Mouse (Mus musculus): ENCODE results near the gene Junb. TPM values are rescaled to one million over a fixed set of nuclear protein-coding genes. Genes with fewer than 3 reads are reported as not detected.

Junb gene
- polyA plus RNA-seq, 1 experiment, result 37.2 TPM

DNA sequence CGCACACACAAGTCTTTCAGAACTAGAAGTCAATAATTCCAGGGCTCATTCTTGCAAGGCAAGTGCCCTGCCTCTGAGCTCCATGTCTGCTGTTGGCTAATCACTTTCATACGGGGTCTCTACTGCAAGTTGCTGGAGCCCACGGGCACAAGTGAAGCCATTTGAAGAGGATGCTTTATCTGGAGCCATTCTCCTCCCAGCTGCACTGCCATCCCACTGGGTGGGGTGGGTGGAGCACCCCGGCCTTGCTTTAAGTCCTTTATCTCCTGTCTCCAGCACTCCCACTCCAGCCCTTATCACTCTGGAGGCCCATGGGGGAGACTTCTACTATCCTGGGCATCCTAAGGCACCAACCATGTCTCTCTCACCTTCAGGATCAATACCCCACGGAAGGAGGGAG is 7.6 kb downstream of the Junb start:
- no peak for DNase-seq (ENCODE audit: low read depth)

DNA sequence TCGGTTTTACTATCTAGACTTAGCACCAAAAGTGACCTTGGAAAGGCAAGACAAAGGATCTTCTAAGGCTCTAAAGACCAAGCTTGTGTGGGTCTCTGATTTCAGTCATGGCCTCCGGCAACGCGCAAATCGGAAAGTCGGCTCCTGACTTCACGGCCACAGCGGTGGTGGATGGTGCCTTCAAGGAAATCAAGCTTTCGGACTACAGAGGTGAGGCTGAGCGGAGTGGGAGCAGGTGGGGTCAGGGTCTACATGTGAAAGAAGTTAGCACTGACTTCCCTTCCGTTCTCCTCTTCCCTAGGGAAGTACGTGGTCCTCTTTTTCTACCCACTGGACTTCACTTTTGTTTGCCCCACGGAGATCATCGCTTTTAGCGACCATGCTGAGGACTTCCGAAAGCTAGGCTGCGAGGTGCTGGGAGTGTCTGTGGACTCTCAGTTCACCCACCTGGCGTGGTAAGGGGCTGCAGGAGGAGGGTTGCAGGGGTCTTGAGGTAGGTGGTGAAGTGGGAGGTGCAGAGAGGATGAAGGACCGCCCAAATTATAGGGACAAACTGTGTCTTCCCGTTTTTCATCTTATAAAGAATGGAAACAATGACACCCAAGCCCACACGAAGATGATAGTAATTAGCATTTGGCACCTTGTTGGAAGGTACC is 8.3 kb downstream of the Junb start:
- no peak for DNase-seq (ENCODE audit: low read depth)

DNA sequence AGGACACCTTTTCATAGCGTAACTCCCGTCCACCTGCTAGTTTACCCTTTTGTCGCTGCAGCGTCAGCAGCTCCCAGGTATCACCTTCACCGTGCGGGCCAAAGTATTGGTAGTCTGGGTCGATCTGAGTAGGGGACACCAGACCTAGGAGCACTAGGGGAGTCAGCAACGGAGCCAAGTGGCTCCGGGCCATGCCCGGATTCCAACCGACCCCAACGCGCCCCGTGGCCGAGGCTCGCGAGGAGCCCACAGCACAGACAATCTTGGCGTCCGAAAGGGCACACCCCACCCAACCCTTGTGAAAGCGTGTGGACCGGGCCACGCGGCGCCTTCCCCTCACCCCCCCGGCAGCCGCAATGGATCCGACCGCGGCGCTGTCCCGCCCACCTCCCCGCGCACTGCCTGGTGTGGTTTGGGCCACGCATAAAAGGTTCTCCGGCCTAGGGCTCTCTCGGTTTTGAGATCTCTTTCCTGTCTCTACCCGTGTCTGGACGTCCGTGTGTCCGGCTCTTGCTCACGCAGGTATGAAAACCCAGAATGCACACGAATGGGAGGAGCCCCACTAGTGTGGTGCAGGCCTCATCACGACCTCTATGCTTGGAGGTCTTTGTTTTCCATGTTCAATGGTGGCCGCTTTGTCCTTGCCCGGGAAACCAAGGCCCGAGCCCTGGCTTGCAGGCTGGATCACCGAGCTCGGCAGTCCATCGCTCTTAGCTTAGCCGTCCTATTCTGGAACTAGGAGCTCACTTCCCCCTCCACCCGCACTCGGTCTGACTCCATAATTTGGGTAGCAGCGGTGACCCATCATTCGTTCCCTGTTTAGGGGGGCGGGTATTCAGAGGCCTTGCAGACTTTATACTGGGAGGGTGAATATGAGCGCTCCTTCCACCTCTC is 9.0 kb downstream of the Junb start, which contains the start of the genes Gm49661, Prdx2 and Rnaseh2a:
TSS of gene Gm49661 (minus strand) at position 193 of the 894 bp plus-strand sequence.
TSS of gene Prdx2 (plus strand) at position 347 of the 894 bp plus-strand sequence.
TSS of gene Rnaseh2a (minus strand) at position 527 of the 894 bp plus-strand sequence.
- DNase-seq (ENCODE audit: low read depth), result no peak

DNA sequence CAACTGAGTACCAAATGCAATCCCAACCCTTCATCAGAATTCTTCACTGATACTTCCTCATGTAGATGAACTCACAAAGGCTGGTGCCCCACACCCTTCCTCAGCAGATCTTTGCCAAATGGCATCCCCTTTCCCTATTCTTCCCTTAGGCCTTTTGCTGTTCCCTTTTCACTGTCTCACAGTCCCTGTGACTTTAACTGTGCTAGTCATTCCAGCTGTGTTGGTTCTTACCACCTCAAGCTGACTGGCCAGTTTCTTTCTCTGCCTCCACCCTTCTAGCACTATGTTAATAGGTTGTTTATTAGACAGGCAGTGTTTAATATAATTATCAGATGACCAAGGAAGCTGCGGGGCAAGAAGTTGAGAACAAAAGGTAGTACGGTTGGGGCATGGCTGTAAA is 9.9 kb downstream of the Junb start:
- DNase-seq (ENCODE audit: low read depth), result no peak

DNA sequence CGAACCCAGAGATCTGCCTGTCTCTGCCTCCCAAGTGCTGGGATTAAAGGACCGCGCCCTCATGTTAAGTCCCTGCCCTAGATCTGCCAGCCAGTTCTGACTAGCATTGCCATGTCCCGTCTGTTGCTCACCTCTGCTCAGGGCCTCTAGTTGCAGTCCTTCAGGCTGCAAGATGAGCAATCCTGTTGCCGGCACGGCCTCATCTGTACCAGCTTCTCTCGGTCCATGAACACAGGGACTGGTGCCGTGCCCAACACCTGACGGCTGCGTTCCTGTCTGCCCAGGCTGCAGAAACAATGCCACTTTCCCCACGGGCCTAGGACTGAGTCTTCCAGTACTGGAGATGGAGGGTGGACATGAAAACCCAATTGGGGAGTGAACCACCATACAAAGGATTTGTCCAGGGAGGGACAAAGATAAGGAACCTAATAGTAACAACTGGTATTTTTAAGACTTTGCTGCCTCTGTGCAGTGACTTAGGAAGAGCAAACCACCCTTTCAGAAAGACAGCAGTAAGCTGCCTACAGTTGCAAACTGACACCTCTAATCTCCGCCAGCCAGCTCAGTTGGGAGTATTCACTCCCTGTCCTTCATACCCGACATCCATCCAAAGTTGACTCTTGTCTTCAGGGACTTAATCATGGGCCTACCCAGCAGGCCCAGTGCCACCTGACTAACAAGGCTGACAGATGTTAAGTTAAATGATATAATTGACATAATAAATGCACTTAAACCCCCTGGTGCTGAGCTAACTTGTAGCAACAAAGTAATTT is 10.8 kb downstream of the Junb start:
- DNase-seq (ENCODE audit: low read depth), result no peak

DNA sequence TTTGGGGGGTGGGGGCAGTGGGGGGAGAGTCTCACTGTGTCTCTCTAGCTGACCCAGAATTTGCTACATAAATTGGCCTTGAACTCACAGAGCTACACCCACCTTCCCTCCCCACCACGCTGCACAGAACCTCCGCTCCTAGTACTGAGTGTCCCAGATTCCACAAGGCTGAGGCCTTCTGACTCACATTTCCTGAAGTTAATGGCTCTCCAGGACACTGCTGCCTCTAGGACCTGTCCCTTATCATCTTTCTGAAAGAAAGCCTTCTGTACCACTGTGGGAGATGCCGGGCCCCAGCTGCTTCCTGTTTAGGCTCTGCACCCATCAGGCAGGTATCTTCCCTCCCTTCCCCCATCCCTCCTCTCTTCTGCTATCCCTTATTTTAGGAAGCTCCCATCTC is 11.9 kb downstream of the Junb start:
- DNase-seq (ENCODE audit: low read depth), result no peak

DNA sequence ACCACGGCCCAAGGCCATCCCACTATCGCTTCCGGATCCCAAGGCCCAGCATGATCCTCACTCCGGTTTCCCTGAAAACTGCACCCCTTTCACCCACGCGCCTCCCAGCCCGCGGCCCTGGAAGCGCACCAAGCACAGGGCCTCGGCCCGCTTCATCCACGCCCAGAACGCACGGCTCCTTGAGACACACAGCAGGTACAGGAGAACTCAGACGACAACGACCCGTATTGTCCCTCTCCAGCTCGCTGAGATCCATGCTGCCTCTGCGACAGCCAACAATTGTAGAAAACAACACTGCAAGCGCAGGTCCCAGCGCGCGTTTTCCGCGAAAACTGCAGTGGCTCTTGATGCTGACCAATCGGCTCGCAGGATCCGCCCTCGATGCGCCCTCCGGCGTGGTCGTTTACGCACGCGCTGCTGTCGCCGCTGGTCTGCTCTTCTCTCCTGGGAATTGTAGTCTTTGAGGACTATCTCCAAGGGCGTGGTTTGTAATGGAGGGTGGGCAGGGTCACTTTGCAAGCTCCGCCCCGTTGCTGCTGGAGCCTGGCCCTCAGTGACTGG is 12.7 kb downstream of the Junb start:
- DNase-seq (ENCODE audit: low read depth), result no peak

DNA sequence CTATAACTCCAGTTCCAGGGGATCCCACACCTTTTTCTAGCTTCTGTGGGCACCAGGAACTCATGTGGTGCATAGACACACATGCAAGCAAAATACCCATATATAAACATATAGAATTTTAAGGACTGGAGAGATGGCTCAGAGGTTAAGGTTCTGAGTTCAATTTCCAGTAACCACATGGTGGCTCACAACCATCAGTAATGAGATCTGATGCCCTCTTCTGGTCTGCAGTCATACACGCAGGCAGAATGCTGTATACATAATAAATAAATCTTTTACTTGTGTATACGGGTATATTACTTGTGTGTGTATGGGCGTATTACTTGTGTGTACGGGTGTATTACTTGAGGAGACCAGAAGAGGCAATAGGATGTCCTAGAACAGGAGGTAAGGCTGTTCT is 14.6 kb downstream of the Junb start:
- DNase-seq (ENCODE audit: low read depth), result no peak

DNA sequence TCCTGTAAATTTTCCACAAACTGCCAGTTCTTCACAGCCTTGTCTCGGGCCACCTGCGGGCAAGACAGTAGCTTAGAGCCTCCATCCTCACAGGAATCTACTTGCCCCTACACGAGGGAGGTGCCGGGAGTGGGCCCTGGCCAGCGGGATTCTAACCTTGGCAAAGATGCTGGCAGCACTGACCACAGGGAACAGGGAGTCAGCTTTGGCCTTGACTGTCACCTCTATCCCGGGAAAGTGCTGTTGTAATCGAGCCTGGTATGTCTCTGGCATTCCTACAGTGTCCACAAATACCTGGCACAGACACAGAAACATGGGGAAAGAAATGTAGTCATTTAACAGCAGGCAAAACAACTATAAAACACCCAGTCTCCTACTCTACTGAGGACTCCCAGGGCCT is 18.7 kb downstream of the Junb start:
- DNase-seq (ENCODE audit: low read depth), result no peak

DNA sequence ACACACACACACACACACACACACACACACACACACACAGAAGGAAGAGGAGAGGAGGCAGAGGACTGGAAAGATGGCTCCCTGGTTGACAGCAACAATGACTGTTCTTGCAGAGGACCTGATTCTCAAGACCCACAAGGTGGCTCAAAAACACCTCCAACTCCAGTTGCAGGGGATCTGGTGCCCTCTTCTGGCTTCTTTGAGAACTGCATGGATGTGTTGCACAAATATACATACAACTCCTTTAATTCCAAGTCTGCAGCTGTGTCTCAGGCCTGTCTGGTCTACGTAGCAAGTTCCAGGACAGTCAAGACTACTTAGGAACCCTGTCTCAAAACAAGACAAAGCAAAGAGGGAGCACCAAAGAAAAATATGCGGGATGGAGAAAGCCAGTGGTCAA is 21.8 kb downstream of the Junb start:
- no peak for DNase-seq (ENCODE audit: low read depth)

DNA sequence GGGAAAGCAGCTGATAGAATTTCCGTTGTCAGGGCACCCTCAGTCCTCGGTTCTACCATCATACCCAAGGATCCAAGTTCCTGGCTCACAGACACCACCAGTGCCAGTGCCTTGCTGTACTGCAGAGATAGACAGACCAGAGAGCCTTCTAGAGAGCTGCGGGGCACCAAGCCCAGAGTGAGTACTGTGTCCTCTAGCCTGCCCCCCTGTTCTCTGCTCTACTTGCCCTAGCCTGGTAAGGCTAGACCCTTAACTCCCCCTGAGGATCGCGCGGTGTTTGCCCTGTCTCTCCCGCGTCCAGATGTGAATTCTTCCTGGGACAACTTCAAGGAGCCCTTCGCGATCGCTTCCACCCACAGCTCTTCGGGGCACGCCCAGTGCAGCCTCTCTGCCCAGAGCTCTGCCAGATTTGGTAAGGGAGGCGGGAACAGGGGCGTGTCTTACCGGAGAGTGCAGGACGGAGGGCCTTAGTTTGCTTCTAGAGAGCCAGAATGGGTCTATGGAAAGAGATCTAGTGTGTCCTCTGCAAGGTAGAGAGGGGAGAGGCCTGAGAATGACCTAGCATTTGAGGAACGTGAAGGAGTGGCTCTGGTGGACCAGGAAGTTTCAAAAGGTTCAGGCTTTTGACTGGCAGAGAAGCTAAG is 25.8 kb downstream of the Junb start:
- DNase-seq (ENCODE audit: low read depth), result no peak

DNA sequence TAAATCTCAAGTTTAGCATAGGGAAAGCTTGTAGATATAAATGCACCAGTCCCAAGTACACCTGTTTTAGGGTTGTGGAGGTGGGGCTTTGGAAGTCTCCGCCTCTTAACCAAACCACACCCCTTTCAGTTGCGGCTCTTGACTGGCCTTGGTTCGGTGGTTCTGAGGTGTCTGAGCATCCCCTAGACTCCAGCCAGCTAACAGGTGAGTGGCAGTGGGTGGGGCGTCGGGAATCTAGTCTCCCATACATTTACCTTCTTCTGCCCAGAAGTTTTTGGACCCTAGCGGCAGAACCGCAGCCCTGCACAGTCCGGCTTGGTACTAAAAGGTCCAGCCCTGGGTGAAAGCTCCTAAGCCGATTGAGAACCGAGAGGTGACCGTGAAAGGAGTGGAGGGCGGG is 28.8 kb downstream of the Junb start:
- no peak for DNase-seq (ENCODE audit: low read depth)

DNA sequence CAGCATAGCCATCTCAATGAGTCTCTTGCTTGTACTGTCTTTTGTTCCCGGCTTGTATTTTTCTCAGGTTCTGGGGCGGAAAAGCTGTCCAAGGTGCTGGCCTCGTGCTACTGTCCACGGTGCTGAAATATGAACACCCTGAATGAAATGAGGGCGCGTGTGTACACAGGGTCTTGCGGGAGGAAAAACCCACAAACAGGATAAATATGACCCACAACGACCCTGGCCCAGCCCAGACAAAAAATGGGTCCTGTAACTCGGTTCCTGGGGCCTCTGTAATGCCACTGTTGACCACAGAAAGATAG is 31.3 kb downstream of the Junb start:
- DNase-seq (ENCODE audit: low read depth), result no peak

DNA sequence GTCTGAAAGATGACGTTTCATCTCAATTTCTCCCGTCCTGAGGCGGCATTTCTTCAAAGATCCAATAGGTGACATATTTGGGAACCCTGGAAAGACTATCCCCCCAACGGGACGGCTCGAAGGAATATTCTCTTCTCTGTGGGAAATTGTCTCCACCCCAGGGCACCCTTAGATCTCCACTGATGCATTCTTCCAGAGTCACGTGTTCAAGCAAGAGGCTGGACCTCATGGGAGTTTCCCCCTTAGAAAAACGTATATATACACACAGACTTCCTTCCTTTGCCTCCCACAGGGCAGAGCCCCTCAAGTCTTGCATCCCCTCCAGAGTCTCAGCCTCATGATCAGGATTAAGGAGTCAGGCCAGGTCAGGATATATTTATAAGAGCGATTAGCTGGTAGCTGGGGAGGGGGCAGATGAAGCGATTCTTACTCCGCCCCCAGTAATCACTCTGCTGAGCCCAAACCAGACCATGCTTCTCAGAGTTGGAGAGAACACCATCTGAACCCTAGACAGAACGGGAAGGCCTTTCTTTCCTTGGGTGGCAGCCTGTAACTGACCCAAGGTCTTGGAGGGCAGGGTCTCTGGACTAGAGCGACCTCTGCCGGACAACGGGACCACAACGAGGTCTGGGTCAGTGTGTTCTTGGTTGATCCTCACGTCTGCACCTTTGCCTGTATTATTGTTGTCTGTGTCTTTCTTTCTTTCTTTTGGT is 31.8 kb downstream of the Junb start, which contains the start of gene Rtbdn:
TSS of gene Rtbdn (plus strand) at position 464 of the 713 bp plus-strand sequence.
- no peak for DNase-seq (ENCODE audit: low read depth)

DNA sequence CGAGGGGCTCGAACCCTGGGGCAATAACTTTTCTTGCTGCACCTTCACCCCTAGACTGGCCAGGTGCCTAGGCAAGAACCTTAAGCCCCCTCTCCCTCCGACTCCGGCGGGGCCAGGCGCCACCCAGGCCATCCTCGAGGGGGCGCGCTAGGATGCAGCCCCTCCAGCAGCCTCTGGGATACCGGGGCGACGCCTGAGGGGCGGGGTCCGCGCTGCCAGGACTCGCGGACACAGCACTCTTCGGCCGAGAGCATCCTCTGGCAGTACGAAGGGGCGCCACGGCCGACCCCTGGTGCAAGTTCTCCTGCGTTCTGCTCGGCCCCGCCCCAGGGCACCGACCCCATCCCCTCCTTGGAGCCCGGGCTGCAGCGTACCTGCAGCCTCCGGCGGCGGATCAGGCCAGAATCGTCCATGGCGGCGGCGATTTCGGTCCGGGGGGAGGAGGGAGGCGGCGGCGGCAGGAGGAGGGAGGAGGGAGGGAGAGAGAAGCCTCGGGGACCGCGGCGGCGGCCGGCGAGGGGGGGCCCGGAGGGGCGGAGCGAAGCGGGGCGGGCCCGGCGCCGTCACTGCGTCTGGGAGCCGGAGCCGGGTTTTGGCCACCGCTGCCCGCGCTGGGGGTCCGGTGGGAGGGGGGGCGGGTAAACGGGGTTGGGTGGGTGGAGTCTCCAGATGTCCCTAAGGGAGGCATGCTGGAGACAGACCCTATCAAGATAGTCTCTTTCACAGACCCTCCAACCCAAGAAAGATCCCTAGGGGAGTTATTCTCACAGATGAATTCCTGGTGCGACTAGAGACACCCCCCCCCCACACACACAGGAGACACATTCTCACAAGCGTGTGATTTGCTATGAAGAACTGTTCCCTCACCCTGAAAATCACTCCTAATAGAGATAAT is 32.6 kb downstream of the Junb start:
- no peak for DNase-seq (ENCODE audit: low read depth)

DNA sequence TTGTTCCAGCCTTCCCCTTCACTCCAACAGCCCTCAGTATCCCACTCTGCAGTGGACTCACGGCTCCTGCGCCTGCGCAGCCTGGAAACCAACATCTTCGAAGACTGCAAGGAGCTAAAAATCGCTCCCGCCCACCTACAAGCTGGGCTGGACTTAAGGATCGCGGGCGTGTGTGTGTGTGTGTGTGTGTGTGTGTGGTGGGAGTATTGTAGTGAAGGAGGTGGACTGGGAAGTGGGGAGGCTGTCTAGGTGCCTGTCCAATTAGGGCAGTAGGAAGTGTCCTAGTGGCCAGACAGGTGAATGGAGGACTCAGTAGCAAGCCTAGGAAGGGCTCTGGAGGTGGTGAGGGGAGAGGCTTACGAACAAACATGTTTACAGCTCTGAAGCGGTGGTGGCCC is 33.3 kb downstream of the Junb start:
- DNase-seq (ENCODE audit: low read depth), result no peak

DNA sequence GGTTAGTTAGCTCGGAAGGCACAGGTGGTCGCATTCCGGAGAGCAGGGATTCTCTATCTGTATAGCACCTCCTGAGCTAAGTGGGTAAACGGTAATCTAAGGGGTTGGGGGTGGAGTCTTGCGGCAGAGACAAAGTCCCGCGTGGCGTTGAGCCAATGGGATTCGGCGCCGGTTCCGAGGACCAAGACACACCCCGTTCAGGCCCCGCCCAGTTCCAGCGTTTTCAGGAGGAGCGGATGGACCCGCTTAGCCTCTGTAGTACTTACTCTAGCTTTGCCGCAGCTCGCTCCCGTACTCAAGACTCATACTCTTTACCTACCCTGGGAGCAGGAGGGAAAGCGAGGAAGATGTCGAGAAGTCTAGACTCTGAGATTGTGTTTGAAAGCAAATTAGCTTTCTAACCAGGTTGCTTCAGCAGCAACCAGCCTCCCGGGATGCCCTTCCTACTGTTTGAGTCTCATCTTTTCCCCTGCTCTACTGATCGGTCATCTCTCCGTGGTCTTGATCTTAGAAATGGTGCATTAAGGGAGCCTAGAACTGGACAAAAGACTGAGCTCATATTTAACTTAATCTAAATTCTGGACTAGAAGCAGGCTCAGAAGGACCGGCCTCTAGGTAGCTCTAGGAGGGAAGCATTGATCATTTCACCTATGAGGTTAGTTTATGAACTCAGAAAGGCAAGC is 33.9 kb downstream of the Junb start:
- DNase-seq (ENCODE audit: low read depth), result no peak

DNA sequence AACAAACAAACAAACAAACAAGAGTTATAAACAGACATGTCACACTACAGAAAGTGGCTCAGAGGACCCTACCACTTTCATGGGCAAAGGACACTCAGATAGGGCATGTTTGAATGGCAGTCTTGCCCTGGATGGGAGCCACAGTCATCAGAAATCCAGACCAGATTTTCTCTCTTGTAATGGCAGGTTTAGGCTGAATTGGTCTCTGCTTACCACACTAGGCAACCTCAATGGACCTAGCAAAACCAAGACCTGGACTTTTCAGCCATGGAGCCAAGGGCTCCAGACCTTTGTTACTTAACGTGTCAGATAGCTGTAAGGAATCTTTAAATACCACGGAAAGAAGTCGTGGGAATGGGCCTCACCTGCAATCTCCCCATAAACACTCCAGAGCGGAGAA is 34.8 kb downstream of the Junb start:
- DNase-seq (ENCODE audit: low read depth), result no peak

Measured in gonadal fat pad, adult 2 months (tissue).